Mouse (Mus musculus) bone marrow macrophage, adult 2 months (primary cell): Measurements from ENCODE around the gene Mettl7a3.
"Not testable (repeated sequence)": the region's sequence is repeated elsewhere in the genome, so short reads cannot be mapped to it uniquely, and the experiment has no call there.

Source experiments
- CTCF ChIP-seq: IDR thresholded peaks from 2 replicates; pipeline ENCODE4 v1.5.1; 2012; ENCODE audit warnings: low read depth, mild to moderate bottlenecking, low read length, moderate library complexity
- POLR2A ChIP-seq: IDR thresholded peaks from 2 replicates; pipeline ENCODE4 v1.6.1; 2012; ENCODE audit warnings: mild to moderate bottlenecking, low read depth, low read length, borderline replicate concordance

- TF ChIP-seq POLR2A, result not testable (repeated sequence)
- TF ChIP-seq CTCF, result peak; percentile 32; the same call in 1 of the 2 replicates
Observed at GRCm38 (mm10) chr15:100307438-100308096, 27.2 kb upstream of the Mettl7a3 start.
